Mouse (Mus musculus) cerebellum, adult 9-11 months (tissue): ENCODE measurements at regions not wholly inside any gene's neighbourhood (a gene's known extent, or its start where the extent isn't known, plus 50 kb on each side); places are given as distances from the start of the nearest gene placed in this dataset.
A peak's percentile ranks its signal among the peaks of the same experiment; 100 is the strongest.

ENCODE experiments used
- DNase-seq: peaks from one replicate; pipeline ENCODE4 v3.0.0; 2022

DNA sequence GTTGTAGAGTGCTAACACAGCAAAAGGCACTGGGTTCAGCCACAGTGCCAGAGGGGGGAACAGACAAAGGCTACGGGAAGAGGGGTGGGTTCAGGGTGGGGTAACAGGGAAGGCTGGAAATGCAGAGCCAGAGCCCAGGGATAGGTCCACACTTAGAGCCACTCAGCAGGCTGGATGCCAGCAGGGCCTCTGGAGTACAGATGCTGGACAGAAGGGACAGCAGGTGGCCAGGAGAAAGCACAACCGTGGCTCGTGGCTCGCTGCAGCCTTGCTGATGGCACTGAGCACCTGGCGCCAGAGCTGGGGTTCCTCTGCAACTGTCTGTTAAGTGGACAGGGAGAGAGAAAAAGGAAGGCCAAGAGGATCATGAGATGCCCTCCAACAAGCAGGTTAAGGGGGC, 174.2 kb downstream of the Mroh4 start:
- no peak for DNase-seq

DNA sequence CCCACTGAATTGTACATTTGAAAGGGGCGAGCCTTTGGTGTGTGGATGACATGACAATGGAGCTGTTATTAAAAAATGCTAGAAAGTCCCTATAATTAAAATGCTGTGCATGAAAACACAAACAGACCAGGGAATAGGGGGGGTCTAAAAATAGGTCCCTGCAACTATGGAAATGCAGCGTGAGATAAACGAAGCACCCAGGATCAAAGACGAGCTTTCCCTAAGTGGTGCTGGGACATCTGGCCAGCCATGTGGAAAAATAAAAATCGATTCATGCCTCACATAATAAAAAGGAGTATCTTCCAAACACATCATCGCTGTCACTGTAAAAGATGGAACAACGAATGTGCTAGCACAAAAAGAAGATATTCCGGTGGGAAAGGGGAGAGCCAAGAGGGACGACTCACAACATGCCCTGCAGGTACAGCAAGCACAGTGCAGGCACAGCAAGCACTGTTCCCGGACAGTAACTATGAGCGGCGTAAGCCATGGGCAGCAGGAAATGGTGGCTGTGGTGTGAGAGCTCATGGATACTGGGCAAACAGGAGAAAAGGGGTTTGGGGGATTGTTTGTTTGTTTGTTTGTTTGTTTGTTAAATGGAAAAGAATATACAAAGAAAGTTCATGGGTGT, 176.7 kb downstream of the Mroh4 start:
- DNase-seq: no peak

DNA sequence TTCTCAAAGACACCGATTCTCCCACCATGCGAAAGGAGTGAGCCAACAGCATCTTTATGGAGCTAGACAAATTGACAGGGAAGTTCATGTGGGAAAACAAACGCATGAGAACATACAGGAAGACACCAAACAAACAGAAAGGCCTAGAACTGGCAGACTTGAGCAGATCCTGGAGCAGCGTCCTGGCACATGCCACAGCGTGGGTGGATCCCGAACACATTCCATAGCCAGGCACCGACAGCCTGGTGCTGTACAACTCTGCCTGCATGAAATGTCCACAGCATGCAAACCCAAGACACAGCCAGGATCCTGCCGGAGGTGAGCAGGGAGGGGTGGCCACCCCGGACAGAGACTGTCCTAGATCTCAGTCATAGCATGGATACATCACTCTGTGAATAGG, 177.2 kb downstream of the Mroh4 start:
- DNase-seq: peak; percentile 80

DNA sequence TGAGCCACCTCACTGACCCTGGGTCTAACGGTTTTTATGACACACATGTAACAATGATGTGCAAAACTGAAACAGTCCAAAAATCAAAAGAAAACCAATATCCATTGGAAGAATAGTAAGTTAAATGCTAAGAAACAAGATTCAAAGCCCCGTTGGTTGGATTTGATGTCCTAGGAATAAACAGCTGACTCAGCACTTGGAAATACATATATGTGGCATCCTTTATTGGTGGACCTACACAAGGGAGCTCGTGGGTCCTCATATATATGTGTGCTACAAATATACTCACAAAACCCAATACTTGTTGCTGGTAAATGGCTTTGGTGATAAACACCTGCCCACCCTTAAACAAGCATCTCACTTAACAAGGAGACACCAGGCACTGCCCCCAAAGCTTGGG, 178.2 kb downstream of the Mroh4 start:
- DNase-seq: no peak

DNA sequence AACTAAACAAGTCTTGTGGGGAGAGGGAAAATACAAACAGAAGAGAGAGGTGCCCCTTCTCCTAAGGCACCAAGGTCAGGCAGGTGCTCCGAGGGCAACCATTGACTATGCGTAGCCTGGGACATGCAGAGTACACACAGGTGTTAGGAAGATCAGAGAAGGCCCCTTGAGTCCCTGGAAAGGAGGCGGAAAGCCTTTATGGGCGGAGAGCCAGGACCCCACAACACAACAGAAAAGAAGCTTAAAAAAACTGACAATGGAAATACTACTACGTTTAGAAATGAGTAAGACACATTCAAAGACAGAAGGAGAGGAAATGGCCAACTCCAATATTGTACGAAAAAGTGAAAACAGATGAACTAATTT, 179.5 kb downstream of the Mroh4 start:
- no peak for DNase-seq

DNA sequence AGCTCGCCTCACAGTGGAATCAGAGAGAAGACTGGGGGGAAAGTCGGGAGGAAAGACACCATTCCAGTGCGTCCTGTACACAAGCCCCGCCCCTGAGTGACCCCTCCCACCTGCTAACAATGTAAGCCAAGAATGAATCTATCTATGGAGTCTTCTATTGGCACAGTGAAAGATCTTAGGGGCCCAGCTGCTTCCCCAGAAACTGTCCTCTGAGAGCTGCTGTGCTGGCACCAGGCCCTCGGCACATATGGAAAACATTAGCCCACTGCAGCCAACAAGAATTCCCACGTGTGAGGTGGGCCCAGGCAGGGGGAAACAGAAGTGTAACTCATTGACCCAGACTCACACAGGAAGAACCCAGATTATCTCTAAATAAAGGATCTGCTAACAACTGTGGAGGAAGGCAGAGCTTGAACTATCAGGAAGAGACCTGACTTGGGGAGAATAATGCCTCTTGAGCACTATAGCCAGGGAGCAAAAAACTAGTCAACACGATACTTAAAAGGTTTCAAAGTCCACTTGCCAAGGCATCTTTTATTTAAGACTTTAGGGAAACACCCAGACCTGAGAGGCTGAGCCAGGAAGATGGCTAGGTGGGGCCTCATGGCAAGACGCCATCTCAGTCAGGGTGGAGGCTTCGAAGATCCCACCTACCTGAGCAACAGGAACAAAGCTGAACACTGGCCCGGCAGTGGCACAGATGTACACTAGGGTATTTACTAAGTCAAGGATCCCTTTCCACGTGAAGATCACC, 180.1 kb downstream of the Mroh4 start:
- peak; percentile 34 for DNase-seq

DNA sequence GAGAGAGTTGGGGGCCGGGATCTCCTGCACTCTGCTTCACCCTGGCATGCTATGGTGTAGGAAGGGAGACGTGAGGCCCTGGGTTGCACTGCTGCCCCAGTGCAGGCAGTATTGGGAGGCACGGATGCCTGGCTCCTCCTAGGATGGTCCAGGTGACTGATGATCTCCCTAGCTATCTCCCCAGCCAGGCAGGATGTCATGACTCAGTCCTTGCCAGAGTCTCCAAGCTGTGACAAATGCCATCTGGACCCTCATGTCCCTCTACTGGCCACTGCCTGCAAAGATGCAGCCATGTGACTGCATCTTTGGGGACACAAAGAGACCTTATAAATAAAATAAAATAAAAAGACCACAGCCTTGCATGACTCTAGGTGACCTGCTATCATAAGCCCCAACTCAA, 181.6 kb downstream of the Mroh4 start:
- peak; percentile 84 for DNase-seq

DNA sequence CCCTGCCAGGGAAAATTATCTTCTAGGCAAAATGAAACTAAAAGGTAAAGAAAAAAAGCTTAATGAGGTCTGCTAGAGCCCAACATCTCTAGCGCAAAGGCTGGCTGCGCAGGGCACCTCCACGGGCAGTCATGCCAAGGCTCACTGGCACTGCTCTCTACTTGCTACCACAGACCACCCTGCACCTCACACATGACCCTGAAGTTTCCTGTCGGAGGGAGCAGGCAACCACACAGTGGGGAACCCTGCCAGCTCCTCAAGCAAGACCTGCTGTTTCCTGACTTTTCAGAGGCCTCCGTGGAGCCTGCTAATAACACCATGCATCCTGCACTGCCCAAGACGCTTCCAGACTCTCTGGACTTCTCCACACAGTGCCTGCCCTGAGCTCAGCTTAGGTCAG, 182.3 kb downstream of the Mroh4 start:
- DNase-seq: peak; percentile 54

DNA sequence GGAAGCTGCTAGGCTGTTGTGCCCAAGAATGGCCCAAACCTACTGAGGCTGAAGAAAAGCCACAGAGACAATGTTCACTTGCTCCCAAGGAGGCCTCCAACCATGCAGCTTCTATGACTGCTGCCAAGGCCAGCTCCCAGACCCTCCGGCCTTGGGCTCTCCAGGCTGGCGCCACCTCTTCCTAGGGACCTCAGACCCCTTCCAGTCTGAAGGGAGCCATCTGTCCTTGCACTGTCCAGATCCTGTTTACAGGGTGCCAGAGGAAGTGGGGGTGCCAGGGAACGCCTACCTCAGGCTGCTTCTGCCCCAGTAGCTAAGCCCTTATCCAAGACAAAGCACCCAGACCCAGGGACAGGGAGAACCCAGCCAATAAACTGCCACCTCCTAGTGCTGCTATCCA, 183.7 kb downstream of the Mroh4 start:
- DNase-seq: peak; percentile 75

DNA sequence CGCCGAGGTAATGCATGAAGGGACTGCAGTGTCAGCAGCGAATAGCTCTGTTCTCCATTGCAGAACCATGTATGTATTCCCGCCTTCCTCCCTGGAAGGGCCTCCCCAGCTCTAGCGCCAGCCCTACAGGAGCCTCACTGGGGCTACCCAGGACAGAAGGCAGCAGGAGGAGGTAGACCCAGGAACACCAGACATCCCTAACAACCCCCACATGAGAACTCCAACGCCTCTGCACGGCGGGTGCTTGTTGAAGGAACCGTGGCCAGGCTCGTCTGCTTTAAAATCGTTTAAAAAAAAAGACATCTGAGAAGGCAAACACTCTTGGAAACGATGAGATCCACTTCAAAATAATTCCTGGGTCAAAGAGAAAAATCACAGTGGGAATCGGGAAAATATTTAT, 194.3 kb downstream of the Mroh4 start:
- DNase-seq: no peak

DNA sequence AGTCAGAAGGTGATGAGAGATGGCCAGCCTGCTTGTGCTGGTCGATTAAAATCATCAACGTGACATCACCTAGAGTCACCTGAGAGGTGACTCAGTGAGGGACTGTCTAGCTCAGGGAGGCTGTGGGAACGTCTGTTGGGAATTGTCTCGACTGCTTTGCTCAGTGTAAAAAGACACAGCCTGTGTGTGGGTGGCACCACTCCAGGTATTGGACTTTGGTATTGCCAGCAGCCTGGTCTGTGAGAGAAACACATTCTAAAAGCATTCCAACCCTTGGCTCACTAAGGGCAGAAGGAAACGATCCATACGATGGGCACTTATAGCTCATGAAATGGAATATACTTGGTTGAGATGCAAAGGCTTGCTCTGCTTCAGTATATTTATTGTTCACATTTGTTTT, 209.2 kb downstream of the Mroh4 start:
- DNase-seq: no peak

DNA sequence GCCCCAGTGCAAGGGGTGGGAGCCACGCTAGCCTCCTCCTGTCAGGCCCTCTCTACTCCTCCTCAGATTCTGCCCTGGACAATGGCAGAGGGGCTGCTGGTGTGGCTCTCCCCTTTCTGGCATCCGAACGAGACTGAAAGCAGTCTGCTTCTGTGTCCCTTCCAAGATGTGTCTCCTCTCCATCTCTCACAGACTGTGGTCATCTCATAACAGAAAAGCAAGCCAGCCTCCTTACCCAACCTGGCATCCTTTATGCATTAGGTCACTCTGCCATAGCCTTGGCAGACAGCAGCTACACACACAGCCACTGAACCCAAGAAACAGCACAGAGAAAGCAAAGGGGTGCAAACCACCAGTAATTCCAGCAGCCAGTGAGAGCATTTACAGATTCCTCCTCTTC, 213.2 kb downstream of the Mroh4 start:
- peak; percentile 46 for DNase-seq

DNA sequence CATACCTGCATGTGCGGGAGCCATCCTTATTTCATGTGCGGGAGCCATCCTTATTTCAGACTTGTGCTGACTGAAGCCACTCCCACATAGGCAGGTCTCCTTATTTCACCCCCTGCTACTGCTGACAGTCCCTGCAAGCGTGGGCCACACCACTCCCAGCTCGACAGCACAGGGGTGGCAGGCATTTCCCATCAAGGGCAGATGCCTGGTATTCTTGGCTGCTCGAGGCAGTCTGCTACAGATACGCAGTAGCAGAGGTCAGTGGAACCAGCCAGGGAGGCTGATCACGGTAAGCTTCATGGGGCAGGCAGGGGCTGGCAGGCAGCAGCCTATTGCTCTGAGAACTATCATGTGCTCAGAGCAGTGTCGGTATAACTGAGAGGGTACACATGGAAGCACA, 215.6 kb downstream of the Mroh4 start:
- DNase-seq: no peak

DNA sequence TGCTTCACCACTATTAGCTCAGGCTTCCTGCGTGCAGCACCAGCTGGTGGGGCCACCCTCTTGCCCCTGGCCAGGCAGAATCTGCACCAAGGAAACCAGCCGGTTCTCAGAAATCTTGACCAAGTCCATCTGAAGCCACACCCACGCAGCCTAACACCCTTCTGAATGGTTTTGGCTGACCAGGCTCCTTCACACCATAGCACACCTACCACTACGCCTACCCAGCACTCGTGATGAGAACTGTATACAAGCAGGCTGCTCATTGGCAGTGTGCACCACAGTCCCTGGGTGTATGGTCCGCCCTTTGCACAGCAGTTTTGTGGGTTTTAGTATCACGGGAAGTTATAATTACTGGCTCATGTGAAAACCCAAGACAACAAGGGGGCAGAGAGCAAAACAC, 217.5 kb downstream of the Mroh4 start:
- no peak for DNase-seq

DNA sequence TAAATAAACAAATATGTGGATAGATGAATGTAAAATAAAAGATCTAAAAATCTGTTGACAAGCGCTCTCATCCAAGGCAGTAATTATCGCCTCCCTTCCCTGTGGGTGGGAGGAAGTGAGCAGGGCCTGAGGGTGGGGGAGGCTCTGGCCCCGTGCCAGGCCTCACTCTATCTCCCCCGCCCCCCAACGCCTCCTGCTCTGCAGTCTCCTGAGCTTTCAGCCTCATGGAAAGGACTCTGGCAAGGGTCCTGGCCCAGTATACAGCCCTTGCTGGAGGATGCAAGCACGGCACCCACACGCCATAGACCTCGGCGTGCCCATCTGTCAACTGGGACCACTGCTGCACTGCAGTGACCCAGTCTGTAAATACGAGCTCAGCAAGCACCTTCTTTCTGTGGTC, 222.9 kb downstream of the Mroh4 start:
- no peak for DNase-seq

DNA sequence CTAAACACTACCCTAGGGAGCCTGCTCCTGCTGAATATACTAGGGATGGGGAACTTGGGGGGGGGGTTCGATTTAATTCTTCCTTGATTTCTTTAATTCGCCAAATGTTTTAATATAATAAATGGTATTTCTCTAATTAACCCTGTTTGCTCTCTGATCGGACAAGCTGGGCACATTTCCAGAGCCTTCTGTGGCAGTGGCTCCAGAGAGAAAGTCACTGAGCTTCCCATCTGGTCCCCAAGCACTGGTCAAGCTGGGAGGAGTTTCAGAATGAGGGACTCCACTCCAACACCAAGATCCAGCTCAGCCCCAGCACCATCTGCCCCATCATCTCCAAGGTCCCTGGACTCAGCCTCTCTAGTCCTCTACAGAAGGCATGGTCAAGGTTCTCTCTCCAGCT, 223.9 kb downstream of the Mroh4 start:
- DNase-seq: peak; percentile 37

DNA sequence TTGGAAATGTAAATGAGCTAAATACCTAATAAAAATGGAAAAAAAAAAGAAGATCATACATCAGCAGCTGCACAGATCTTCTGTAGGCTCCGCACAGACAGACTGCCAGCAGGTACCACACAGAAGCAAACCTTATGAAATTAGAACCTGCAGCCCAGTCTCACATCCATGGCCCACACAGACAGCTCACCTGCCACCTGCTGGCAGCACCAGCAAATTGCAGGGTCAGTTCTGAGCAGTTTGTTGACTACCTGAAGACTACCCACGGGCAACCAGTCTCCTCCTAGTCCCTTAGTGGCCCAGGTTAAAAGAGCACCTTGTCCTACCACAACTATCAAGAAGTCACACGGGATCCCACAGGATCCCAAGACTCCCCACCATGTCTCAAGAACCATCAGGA, 225.1 kb downstream of the Mroh4 start:
- DNase-seq: no peak

DNA sequence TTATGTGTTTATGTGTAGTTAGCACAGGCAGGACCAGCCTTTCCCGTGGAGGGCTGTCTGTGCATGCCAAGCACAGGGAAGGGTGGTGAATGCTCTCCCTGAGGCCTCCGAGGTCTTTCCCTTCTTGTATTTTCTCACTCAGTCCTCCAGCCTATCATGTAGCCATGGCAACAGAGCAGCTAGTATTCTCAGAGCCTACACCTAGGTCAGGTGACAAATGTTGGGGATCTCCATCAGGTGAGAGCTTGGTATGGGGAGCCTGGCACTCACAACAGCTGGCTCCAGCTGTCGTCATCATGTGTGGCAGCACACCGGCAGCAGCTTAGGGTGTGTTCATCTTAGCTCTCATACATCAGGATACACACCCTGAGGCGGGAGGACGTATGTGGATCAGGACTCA, 231.3 kb downstream of the Mroh4 start:
- no peak for DNase-seq

DNA sequence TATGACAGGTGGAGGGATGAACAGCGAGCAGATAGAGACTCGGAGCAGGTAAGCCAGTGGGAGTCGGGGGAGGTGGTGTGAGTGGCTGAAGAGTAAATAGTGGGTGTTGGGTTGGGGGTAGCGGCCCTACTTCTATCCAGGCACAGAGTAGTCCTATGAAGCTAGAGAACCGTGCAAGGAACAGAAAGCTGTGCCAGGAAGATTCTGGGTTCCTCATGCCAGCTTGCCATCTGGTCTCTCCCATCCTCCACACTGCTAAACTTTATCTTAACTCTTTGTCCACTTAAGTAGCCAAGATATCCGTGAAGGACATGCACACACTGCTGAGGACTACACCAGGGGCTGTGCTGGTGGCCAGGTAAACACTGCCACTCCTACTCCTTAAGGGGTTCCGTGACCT, 234.9 kb downstream of the Mroh4 start:
- no peak for DNase-seq

DNA sequence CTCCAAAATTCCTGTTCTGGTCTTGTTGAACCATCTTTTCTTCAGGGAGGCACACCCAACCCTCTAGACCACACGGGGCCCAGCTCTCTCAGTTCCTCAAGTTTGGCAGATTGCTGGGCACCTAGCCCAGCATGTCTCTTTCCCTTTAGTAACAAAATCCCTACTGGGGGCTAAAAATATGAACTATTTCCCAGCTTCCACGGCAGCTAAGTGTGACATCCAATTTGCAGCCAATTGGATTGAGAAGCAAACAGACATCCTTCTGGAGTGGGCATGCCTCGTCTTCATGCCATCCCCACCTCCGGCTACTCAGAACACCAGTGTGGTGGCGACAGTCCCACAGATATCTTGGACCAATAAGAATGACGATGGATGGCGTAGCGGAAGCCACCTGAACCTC, 240.1 kb downstream of the Mroh4 start:
- DNase-seq: no peak

DNA sequence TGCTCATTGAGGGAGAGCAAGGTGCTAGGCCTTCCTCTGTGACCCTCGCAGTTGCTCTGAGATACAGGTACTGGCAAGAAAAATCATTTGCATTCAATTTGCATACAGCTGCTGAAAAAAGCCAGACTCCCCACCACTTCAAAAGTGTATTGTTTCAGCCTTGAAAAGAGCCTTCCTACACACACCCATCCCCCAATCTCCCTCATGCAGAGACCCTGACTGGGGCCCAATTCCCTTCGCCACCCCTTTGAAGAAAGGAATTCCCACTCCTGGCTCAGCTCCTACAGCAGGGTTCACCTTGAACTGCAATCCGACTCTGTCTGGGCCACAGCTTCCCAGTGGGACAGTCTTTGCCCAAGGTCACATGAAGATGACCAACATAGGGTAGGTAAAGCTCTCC, 248.6 kb downstream of the Mroh4 start:
- DNase-seq: no peak

DNA sequence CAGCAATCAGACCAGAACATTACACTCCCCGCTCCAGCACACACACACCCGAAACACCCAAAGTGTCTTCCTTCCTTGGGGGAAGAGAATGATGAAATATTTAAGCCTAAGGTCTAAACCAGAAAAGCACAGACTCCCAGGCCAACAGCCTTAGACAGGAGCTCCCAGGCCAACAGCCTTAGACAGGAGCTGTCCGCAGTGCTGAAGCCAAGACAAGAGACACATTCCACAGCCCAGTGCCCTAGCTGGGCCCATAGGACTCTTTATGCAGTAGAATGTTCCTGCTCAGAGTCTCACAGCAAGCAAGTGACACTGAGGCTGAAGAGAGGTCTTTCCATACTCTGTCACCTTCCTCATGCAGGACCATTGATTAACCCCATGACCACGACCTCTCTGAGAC, 253.6 kb downstream of the Mroh4 start:
- no peak for DNase-seq

DNA sequence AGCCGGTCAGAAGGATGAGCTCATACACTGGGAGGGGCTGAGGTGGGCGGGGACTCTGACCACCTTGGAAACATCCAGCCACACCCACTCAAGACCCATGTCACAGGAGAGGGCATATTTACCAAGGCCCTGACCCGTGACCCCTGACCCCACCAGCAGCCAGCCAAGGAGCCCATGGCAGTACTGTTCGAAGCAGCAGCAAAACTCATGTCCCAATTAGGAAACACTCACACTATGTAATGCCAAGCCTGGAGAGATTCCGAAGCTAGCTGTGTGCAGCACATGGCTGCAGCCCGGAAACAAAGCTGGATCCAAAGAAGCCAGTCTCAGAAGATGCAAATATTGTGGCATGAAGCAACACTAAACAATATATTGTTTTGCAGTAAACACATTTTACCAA, 256.8 kb downstream of the Mroh4 start:
- no peak for DNase-seq

DNA sequence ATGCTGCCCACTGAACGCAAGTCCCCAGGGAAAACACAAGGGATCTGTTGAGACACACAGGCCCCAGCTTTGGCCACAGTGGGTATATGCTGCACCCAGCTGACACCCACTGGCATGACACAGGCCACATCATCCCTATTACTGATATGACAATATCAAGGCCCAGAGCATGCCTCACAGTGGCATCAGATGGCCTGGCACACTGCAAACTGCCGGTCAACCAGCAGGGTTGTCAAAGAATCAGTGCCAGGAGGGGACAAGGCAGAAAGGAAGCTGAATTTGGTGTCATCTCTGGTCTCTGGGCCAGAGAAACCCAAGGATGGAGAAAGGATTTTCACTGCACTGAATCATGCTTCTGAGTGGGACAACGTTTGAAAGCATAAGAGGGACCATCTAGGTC, 266.7 kb downstream of the Mroh4 start:
- DNase-seq: no peak

DNA sequence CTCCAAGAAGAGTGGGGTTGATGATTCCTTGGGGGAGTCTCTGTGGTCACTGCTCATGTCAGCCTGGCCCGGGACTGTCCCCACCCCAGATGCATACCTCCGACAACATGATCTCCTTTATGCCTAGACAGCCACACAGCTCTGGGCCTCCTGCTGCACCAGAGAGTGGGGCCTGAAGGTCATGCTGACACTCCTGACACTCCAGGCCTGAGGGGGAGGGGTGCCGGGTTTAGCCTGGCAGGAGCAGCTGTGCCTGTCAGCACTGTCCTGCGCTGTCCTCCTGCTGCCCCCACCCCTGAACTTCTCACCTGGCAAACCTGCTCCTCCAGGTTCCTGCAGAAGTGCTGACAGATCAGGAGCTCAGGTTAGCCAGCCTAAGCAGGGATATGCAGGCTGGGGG, 288.2 kb downstream of the Mroh4 start:
- no peak for DNase-seq
